Mouse (Mus musculus) spleen, adult 10 weeks (tissue): ENCODE data around the gene Olfr1000. TPM values are rescaled to one million over a fixed set of nuclear protein-coding genes. Genes with fewer than 3 reads are reported as not detected.

Source experiments
- polyA plus RNA-seq: library from polyadenylated mRNA; stranded (reverse); fragments of 350-450 nt; fragmentation: Illumina TruSeq; extraction: RNeasy Lipid Tissue Mini Kit (QIAGEN cat#74804); gene quantifications from one replicate; pipeline ENCODE4 v1.2.3, GENCODE M21; 2015; ENCODE audit warnings: low replicate concordance; ENCODE audit not compliant: insufficient read depth

The Olfr1000 gene
- not detected for polyA plus RNA-seq

GRCm38 (mm10) chr2:85611803-85612202, at the start of gene Olfr1000:
Gene Olfr1000 (minus strand): TSS chr2:85611903.

GRCm38 (mm10) chr2:85650604-85651003, 38.9 kb upstream of the Olfr1000 start, which contains the start of gene Olfr1002:
Gene Olfr1002 (minus strand): TSS chr2:85650704.

GRCm38 (mm10) chr2:85588648-85589047, 23.1 kb downstream of the Olfr1000 start, which contains the start of gene Olfr998:
Gene Olfr998 (plus strand): TSS chr2:85588948.

GRCm38 (mm10) chr2:85578915-85579314, 32.8 kb downstream of the Olfr1000 start, which contains the start of gene Olfr996:
Gene Olfr996 (plus strand): TSS chr2:85579215.

Other genes with a start within 250 kb of the Olfr1000 start
- gene Olfr988, start 248.7 kb downstream of the Olfr1000 start, polyA plus RNA-seq = not detected
- not detected for gene Olfr992, start 202.4 kb downstream of the Olfr1000 start, polyA plus RNA-seq
- not detected for gene Olfr993, start 197.0 kb downstream of the Olfr1000 start, polyA plus RNA-seq
- gene Olfr994, start 175.5 kb downstream of the Olfr1000 start, polyA plus RNA-seq = not detected
- not detected for gene Olfr995, start 168.3 kb downstream of the Olfr1000 start, polyA plus RNA-seq
- not detected for gene 4833423E24Rik, start 92.9 kb downstream of the Olfr1000 start, polyA plus RNA-seq
- gene Olfr996, start 32.7 kb downstream of the Olfr1000 start, polyA plus RNA-seq = not detected
- gene Olfr998, start 23.0 kb downstream of the Olfr1000 start, polyA plus RNA-seq = not detected
- not detected for gene Olfr1002, start 38.8 kb upstream of the Olfr1000 start, polyA plus RNA-seq
- gene Olfr154, start 52.6 kb upstream of the Olfr1000 start, polyA plus RNA-seq = not detected
- not detected for gene Olfr1006, start 66.9 kb upstream of the Olfr1000 start, polyA plus RNA-seq
- not detected for gene Olfr1008, start 77.5 kb upstream of the Olfr1000 start, polyA plus RNA-seq
- gene Olfr1009, start 103.5 kb upstream of the Olfr1000 start, polyA plus RNA-seq = not detected
- not detected for gene Olfr1012, start 150.9 kb upstream of the Olfr1000 start, polyA plus RNA-seq
- gene Olfr1013, start 155.2 kb upstream of the Olfr1000 start, polyA plus RNA-seq = not detected
- not detected for gene Olfr1014, start 160.8 kb upstream of the Olfr1000 start, polyA plus RNA-seq
- gene Olfr1015, start 170.1 kb upstream of the Olfr1000 start, polyA plus RNA-seq = not detected
- gene Olfr1016, start 190.6 kb upstream of the Olfr1000 start, polyA plus RNA-seq = not detected
- not detected for gene Olfr1018, start 206.6 kb upstream of the Olfr1000 start, polyA plus RNA-seq
- not detected for gene Olfr1019, start 233.6 kb upstream of the Olfr1000 start, polyA plus RNA-seq
- not detected for gene Olfr1020, start 235.1 kb upstream of the Olfr1000 start, polyA plus RNA-seq